In genomic region chr19:42308931-42309330, GRCm38 (mm10) we compare ENCODE assay signal across 25 mouse cellular contexts.
DNase-seq lines count a peak whose midpoint lies in the region; ATAC-seq and TF ChIP-seq lines count a peak whose summit lies in the region.
"Had no signal": no experiment of that assay in that cellular context is flagged by ENCODE, and none has a peak within 500 bp of the region (broad histone marks: within the 10 kb centered on the region; RNA-seq: fewer than 3 reads in every experiment).

No protein-coding gene starts in this region.

- no peak overlapping the region for H3K27ac ChIP-seq in heart, adult 2 months
- H3K27ac ChIP-seq in bone marrow, adult 2 months (ENCODE audit: control insufficient read depth, insufficient read depth, low read depth, low read length, poor library complexity): peak overlapping the region; percentile 19; the same call in 1 of the 2 replicates
- H3K27ac ChIP-seq in midbrain, embryonic 13.5 days: no peak overlapping the region
- H3K27ac ChIP-seq: embryonic facial prominence, embryonic 10.5 days; embryonic facial prominence, embryonic 12.5 days; forebrain, embryonic 13.5 days; forebrain, embryonic 15.5 days had no signal

- no peak overlapping the region for H3K4me2 ChIP-seq in midbrain, embryonic 13.5 days (replicated peaks)
- H3K4me2 ChIP-seq: embryonic facial prominence, embryonic 12.5 days; forebrain, embryonic 13.5 days; forebrain, embryonic 15.5 days had no signal

- H3K9ac ChIP-seq in heart, adult 2 months (ENCODE audit: low read depth, low read length): no peak overlapping the region
- no peak overlapping the region for H3K9ac ChIP-seq in midbrain, embryonic 13.5 days (replicated peaks)
- H3K9ac ChIP-seq: embryonic facial prominence, embryonic 12.5 days; forebrain, embryonic 13.5 days; forebrain, embryonic 15.5 days; forebrain, postnatal 0 days had no signal

- no peaks in the 10 kb centered on the region for H3K4me1 ChIP-seq in heart, adult 2 months (ENCODE audit: control insufficient read depth, insufficient read depth, low read length)
- H3K4me1 ChIP-seq in bone marrow, adult 2 months (ENCODE audit: control insufficient read depth, insufficient read depth, low read length): peaks cover 2% of the 10 kb centered on the region; the same call in 1 of the 2 replicates
- H3K4me1 ChIP-seq in midbrain, embryonic 13.5 days (replicated peaks): peaks cover 19% of the 10 kb centered on the region

- TF ChIP-seq CTCF in heart, adult 2 months (IDR thresholded peaks at IDR 0.05): no peak
- TF ChIP-seq CTCF in bone marrow, adult 2 months (IDR thresholded peaks at IDR 0.05; ENCODE audit: control insufficient read depth, insufficient read depth, low read length): no peak

- ATAC-seq in granulocyte monocyte progenitor cell, adult 5-6 weeks (replicated peaks; ENCODE audit: poor library complexity, severe bottlenecking): 0 out of 2 replicates have a peak, but pooled peaks have one; percentile 18
- no peak for ATAC-seq in midbrain, embryonic 13.5 days
- ATAC-seq: activated CD4-positive, CD25-positive, alpha-beta regulatory T cell, adult 4 months; CD4-positive, CD25-positive, alpha-beta regulatory T cell, adult 4 months; forebrain, embryonic 13.5 days; forebrain, embryonic 15.5 days; forebrain, postnatal 0 days; Patski had no signal

- no peaks in the 10 kb centered on the region for H3K36me3 ChIP-seq in heart, adult 2 months (ENCODE audit: control insufficient read depth, insufficient read depth, low read length)
- no peaks in the 10 kb centered on the region for H3K36me3 ChIP-seq in midbrain, embryonic 13.5 days
- H3K36me3 ChIP-seq: embryonic facial prominence, embryonic 10.5 days; embryonic facial prominence, embryonic 12.5 days; forebrain, embryonic 15.5 days; G1E had no signal

- WGBS in heart, adult 2 months: 75% methylated on average over 12 of the region's 12 CpGs
- 13% methylated on average over 12 of the region's 12 CpGs for WGBS in bone marrow, adult 2 months
- WGBS in midbrain, embryonic 13.5 days: 88% methylated on average over 12 of the region's 12 CpGs

- no peaks in the 10 kb centered on the region for H3K27me3 ChIP-seq in heart, adult 2 months (ENCODE audit: control insufficient read depth, insufficient read depth, low read length)
- no peaks in the 10 kb centered on the region for H3K27me3 ChIP-seq in midbrain, embryonic 13.5 days
- H3K27me3 ChIP-seq: embryonic facial prominence, embryonic 12.5 days had no signal

- H3K79me2 ChIP-seq in heart, adult 2 months (replicated peaks; ENCODE audit: control insufficient read depth, insufficient read depth, low read length): no peaks in the 10 kb centered on the region

- H3K4me3 ChIP-seq in heart, adult 2 months: no peak overlapping the region
- no peak overlapping the region for H3K4me3 ChIP-seq in bone marrow, adult 2 months (replicated peaks; ENCODE audit: control insufficient read depth, low read depth, low read length)
- no peak overlapping the region for H3K4me3 ChIP-seq in midbrain, embryonic 13.5 days (replicated peaks)
- H3K4me3 ChIP-seq: embryonic facial prominence, embryonic 10.5 days; embryonic facial prominence, embryonic 12.5 days; forebrain, embryonic 13.5 days; forebrain, embryonic 15.5 days had no signal

- peak; percentile 88 for DNase-seq in heart, adult 11 months
- no peak for DNase-seq in heart, adult 2 months
- no peak for DNase-seq in gastrocnemius, postnatal 10 days
- DNase-seq: adrenal gland, adult 8-10 months; adrenal gland, postnatal 14 days; adrenal gland, postnatal 36 days; B cell, adult 2 months; cerebellum, adult 11 months; cerebellum, adult 18-20 months; cerebellum, adult 8-10 months; cerebellum, adult 9-11 months; cerebellum, postnatal 14 days; cerebellum, postnatal 36 days; forebrain, postnatal 0 days had no signal

- no peaks in the 10 kb centered on the region for H3K9me3 ChIP-seq in midbrain, embryonic 13.5 days
- H3K9me3 ChIP-seq: embryonic facial prominence, embryonic 10.5 days; embryonic facial prominence, embryonic 12.5 days; forebrain, embryonic 13.5 days; forebrain, embryonic 15.5 days; G1E had no signal

- TF ChIP-seq EP300 in heart, adult 2 months (IDR thresholded peaks at IDR 0.05; ENCODE audit: insufficient read depth, low read depth, low read length): no peak

- intact Hi-C loops in heart, adult 2 months (cut with DNase I): no loop called here

- no peak for TF ChIP-seq POLR2A in heart, adult 2 months (IDR thresholded peaks at IDR 0.05; ENCODE audit: insufficient read depth, low read depth, low read length)
- TF ChIP-seq POLR2A in bone marrow, adult 2 months (IDR thresholded peaks at IDR 0.05; ENCODE audit: borderline replicate concordance, control insufficient read depth, low read depth, low read length): no peak
